Mouse (Mus musculus): ENCODE data around the gene Hoxc9. TPM values are rescaled to one million over a fixed set of nuclear protein-coding genes. Genes with fewer than 3 reads are reported as not detected.

Gene Hoxc9
- polyA plus RNA-seq, 2 experiments = 0.03 TPM; not detected in 1

GRCm38 (mm10) chr15:103027266-103028235 lies 51.3 kb downstream of the Hoxc9 start:
- Histone ChIP-seq H3K9ac (replicated peaks) (no peak overlapping the region), H3K27me3 (ENCODE audit: control insufficient read depth, insufficient read depth, low read length) (peaks cover 77% of the 10 kb centered on the region), H3K4me3 (ENCODE audit: insufficient read depth in 1 of 2, low read depth in 2 of 2, low read length in 2 of 2) (no peak overlapping the region), H3K36me3 (replicated peaks; ENCODE audit: control insufficient read depth, insufficient read depth, low read depth) (no peaks in the 10 kb centered on the region), H3K9me3 (ENCODE audit: control insufficient read depth, low read length) (no peaks in the 10 kb centered on the region), H3K4me1 (replicated peaks; ENCODE audit: control insufficient read depth in 2 of 2, insufficient read depth in 2 of 2, low read length in 1 of 2) (no peaks in the 10 kb centered on the region), H3K4me2 (ENCODE audit: low read depth) (no peak overlapping the region), H3K27ac (no peak overlapping the region)
- 4% methylated on average over 43 of the region's 43 CpGs for WGBS (ENCODE audit: insufficient replicate concordance)
- DNase-seq (ENCODE audit: low read depth in 3 of 3, low spot score in 3 of 3) = no peak
- ATAC-seq (ENCODE audit: insufficient read depth) = no peak
- TF ChIP-seq CTCF (IDR thresholded peaks at IDR 0.05; ENCODE audit: low read depth) = no peak
- no peak for TF ChIP-seq EP300 (IDR thresholded peaks at IDR 0.05; ENCODE audit: low read depth)

GRCm38 (mm10) chr15:103028916-103029512 lies 52.8 kb downstream of the Hoxc9 start:
- Histone ChIP-seq H3K27ac (no peak overlapping the region), H3K4me1 (replicated peaks; ENCODE audit: control insufficient read depth in 2 of 2, insufficient read depth in 2 of 2, low read length in 1 of 2) (no peaks in the 10 kb centered on the region), H3K36me3 (replicated peaks; ENCODE audit: control insufficient read depth, insufficient read depth, low read depth) (no peaks in the 10 kb centered on the region), H3K9me3 (ENCODE audit: control insufficient read depth, low read length) (no peaks in the 10 kb centered on the region), H3K4me3 (ENCODE audit: insufficient read depth in 1 of 2, low read depth in 2 of 2, low read length in 2 of 2) (no peak overlapping the region), H3K9ac (replicated peaks) (no peak overlapping the region), H3K27me3 (ENCODE audit: control insufficient read depth, insufficient read depth, low read length) (peaks cover 83% of the 10 kb centered on the region), H3K4me2 (ENCODE audit: low read depth) (no peak overlapping the region)
- 28% methylated on average over 9 of the region's 9 CpGs for WGBS (ENCODE audit: insufficient replicate concordance)
- no peak for ATAC-seq (ENCODE audit: insufficient read depth)
- TF ChIP-seq EP300 (IDR thresholded peaks at IDR 0.05; ENCODE audit: low read depth) (no peak), CTCF (IDR thresholded peaks at IDR 0.05; ENCODE audit: low read depth) (no peak)
- DNase-seq (ENCODE audit: low read depth in 3 of 3, low spot score in 3 of 3) = no peak

GRCm38 (mm10) chr15:103030142-103030541 lies 53.9 kb downstream of the Hoxc9 start:
- 11% methylated on average over 8 of the region's 8 CpGs for WGBS (ENCODE audit: insufficient replicate concordance)
- Histone ChIP-seq H3K9ac (replicated peaks) (no peak overlapping the region), H3K27ac (no peak overlapping the region), H3K4me3 (ENCODE audit: insufficient read depth in 1 of 2, low read depth in 2 of 2, low read length in 2 of 2) (no peak overlapping the region), H3K27me3 (ENCODE audit: control insufficient read depth, insufficient read depth, low read length) (peaks cover 84% of the 10 kb centered on the region), H3K36me3 (replicated peaks; ENCODE audit: control insufficient read depth, insufficient read depth, low read depth) (no peaks in the 10 kb centered on the region), H3K4me1 (replicated peaks; ENCODE audit: control insufficient read depth in 2 of 2, insufficient read depth in 2 of 2, low read length in 1 of 2) (no peaks in the 10 kb centered on the region), H3K4me2 (ENCODE audit: low read depth) (no peak overlapping the region), H3K9me3 (ENCODE audit: control insufficient read depth, low read length) (no peaks in the 10 kb centered on the region)
- DNase-seq (ENCODE audit: low read depth in 3 of 3, low spot score in 3 of 3) (no peak), ATAC-seq (ENCODE audit: insufficient read depth) (no peak)
- TF ChIP-seq EP300 (IDR thresholded peaks at IDR 0.05; ENCODE audit: low read depth) (no peak), CTCF (IDR thresholded peaks at IDR 0.05; ENCODE audit: low read depth) (no peak)

- WGBS (ENCODE audit: insufficient replicate concordance) = no CpG with 5 or more reads among the region's 3 CpGs
- Histone ChIP-seq H3K4me3 (ENCODE audit: insufficient read depth in 1 of 2, low read depth in 2 of 2, low read length in 2 of 2) (no peak overlapping the region), H3K36me3 (replicated peaks; ENCODE audit: control insufficient read depth, insufficient read depth, low read depth) (no peaks in the 10 kb centered on the region), H3K27me3 (ENCODE audit: control insufficient read depth, insufficient read depth, low read length) (peaks cover 84% of the 10 kb centered on the region), H3K27ac (no peak overlapping the region), H3K4me1 (replicated peaks; ENCODE audit: control insufficient read depth in 2 of 2, insufficient read depth in 2 of 2, low read length in 1 of 2) (no peaks in the 10 kb centered on the region), H3K4me2 (ENCODE audit: low read depth) (no peak overlapping the region), H3K9ac (replicated peaks) (no peak overlapping the region), H3K9me3 (ENCODE audit: control insufficient read depth, low read length) (no peaks in the 10 kb centered on the region)
- ATAC-seq (ENCODE audit: insufficient read depth) (no peak), DNase-seq (ENCODE audit: low read depth in 3 of 3, low spot score in 3 of 3) (no peak)
- TF ChIP-seq EP300 (IDR thresholded peaks at IDR 0.05; ENCODE audit: low read depth) (no peak), CTCF (IDR thresholded peaks at IDR 0.05; ENCODE audit: low read depth) (no peak)
Observed at GRCm38 (mm10) chr15:103032167-103032566, 55.9 kb downstream of the Hoxc9 start.
